Mouse (Mus musculus) embryonic stem cell, embryonic (primary cell): ENCODE results near the gene 4921517D22Rik.

Experiments used
- CTCF ChIA-PET, 4 experiments: fragments of 300-600 bp in 2 of 4; fragments of 350-600 bp in 2 of 4; sonication (Branson Sonifier 250); formaldehyde crosslinking; loops; one replicate each; lab custom pipeline; 2022; ENCODE audit warnings: inconsistent platforms in 2 of 4; lab: Charles Lee
- POLR2A ChIA-PET, 4 experiments: fragments of 300-600 bp in 2 of 4; fragments of 350-600 bp in 2 of 4; sonication (Branson Sonifier 250); formaldehyde crosslinking; loops; one replicate each; lab custom pipeline; 2022; ENCODE audit warnings: antibody characterized with exemption in 4 of 4, inconsistent platforms in 1 of 4; lab: Charles Lee

Gene 4921517D22Rik

GRCm38 (mm10) chr13:59656975-59657388, 36.9 kb downstream of the 4921517D22Rik start:
- POLR2A ChIA-PET = interaction anchor here (0.5 to 6.6 kb wide), 68 partner anchors 8 to 1056 kb away, joined by 3 to 98 read pairs (median 4); partner anchors contain the start of genes Isca1 (in 4 of the 4), Golm1 (in 3 of the 4), 1700014D04Rik (in 1 of the 4) and Agtpbp1 (in 1 of the 4)
- CTCF ChIA-PET = interaction anchor here in 3 of 4 experiments (0.6 to 1.5 kb wide), 9 partner anchors 9 to 72 kb away, joined by 3 to 6 read pairs (median 3); partner anchors contain the start of genes Agtpbp1 (in 1 of the 3) and Naa35 (in 1 of the 3)

GRCm38 (mm10) chr13:59656316-59656832, 37.5 kb downstream of the 4921517D22Rik start:
- POLR2A ChIA-PET = interaction anchor here (0.5 to 6.6 kb wide), 73 partner anchors 8 to 528 kb away, joined by 3 to 98 read pairs (median 4); partner anchors contain the start of genes Isca1 (in 4 of the 4), Golm1 (in 3 of the 4), 1700014D04Rik (in 1 of the 4) and Agtpbp1 (in 1 of the 4)
- CTCF ChIA-PET = interaction anchor here in 3 of 4 experiments (0.6 to 1.6 kb wide), 9 partner anchors 10 to 72 kb away, joined by 3 to 6 read pairs (median 3); partner anchors contain the start of genes Agtpbp1 (in 1 of the 3) and Naa35 (in 1 of the 3)

GRCm38 (mm10) chr13:59655718-59656315, 38.1 kb downstream of the 4921517D22Rik start:
- ChIA-PET CTCF (interaction anchor here (0.6 to 1.6 kb wide), 5 partner anchors 10 to 27 kb away, joined by 3 to 5 read pairs (median 4); no protein-coding TSS in a partner anchor), POLR2A (interaction anchor here (0.6 to 6.6 kb wide), 51 partner anchors 7 to 522 kb away, joined by 3 to 98 read pairs (median 5); partner anchors contain the start of genes Golm1 (in 3 of the 4), Isca1 (in 3 of the 4), Gas1 (in 1 of the 4) and Spata31d1a (in 1 of the 4))

GRCm38 (mm10) chr13:59654465-59654864, 39.4 kb downstream of the 4921517D22Rik start:
- POLR2A ChIA-PET = interaction anchor here in 3 of 4 experiments (1.0 to 6.6 kb wide), 21 partner anchors 8 to 115 kb away, joined by 3 to 98 read pairs (median 11); partner anchors contain the start of genes Golm1 (in 2 of the 3) and Isca1 (in 2 of the 3)
- CTCF ChIA-PET = interaction anchor here in 2 of 4 experiments (1.1 to 1.6 kb wide), 2 partner anchors 8 to 26 kb away, joined by 4 to 5 read pairs; no protein-coding TSS in a partner anchor

DNA sequence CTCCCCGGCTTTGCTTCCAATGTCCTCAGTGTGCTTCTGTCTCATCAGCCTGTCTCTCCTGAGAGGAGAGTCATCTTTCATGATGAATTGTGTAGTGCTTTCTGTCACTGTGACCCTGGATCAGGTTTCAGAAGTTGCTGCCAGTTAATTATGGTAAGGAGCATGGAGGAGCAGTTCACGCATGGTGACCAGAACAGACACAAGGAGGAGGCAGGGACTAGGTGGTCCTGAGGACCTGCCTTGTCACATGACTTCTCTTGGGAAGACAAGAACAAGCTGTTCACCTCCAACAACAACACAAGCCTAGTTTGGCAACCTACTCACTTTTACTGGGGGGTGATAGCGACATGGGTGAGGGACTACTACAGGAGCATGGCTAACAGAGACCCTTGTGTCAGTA, 40.8 kb downstream of the 4921517D22Rik start:
- ChIA-PET POLR2A (interaction anchor here in 3 of 4 experiments (0.9 to 6.6 kb wide), 15 partner anchors 8 to 116 kb away, joined by 3 to 98 read pairs (median 6); partner anchors contain the start of genes Golm1 (in 2 of the 3) and Isca1 (in 1 of the 3)), CTCF (interaction anchor here in 1 of 4 experiments (0.6 kb wide), 2 partner anchors 9 to 67 kb away, joined by 3 to 4 read pairs; no protein-coding TSS in a partner anchor)

DNA sequence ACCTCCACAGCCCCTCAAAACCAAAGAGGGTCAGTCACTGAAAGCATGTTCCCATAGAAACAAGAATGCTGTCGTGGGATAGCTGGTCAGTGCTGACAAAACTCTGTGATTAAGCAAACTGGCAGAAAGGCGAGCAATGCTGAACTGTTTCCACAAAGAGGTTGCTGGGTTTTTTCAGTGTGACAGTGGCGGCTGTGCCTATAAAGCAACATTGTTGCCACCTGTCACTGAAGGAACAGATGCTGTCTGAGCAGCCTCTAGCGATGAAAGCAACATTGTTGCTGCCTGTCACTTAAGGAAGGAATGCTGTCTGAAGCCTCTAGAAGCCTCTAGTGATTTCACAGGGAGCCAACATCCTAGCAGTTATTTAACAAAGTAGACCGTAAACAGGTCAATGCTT, 41.3 kb downstream of the 4921517D22Rik start:
- CTCF ChIA-PET = interaction anchor here in 1 of 4 experiments (0.6 kb wide), 1 partner anchor 10 kb away, joined by 3 read pairs; no protein-coding TSS in a partner anchor
- POLR2A ChIA-PET = interaction anchor here in 3 of 4 experiments (1.1 to 6.6 kb wide), 5 partner anchors 13 to 67 kb away, joined by 4 to 98 read pairs (median 6); partner anchors contain the start of gene Golm1 (in 2 of the 3)

- ChIA-PET POLR2A (no interaction called here), CTCF (no interaction called here)
These were observed 44.1 kb downstream of the 4921517D22Rik start for GRCm38 (mm10) chr13:59649781-59650180.

GRCm38 (mm10) chr13:59648598-59648997, 45.3 kb downstream of the 4921517D22Rik start:
- ChIA-PET CTCF (no interaction called here), POLR2A (interaction anchor here in 3 of 4 experiments (0.6 to 3.9 kb wide), 12 partner anchors 8 to 59 kb away, joined by 3 to 39 read pairs (median 3); no protein-coding TSS in a partner anchor)

- ChIA-PET CTCF (interaction anchor here in 2 of 4 experiments (1.1 to 3.1 kb wide), 2 partner anchors 81 to 336 kb away, joined by 4 to 10 read pairs; no protein-coding TSS in a partner anchor), POLR2A (interaction anchor here (1.0 to 5.5 kb wide), 19 partner anchors 8 to 123 kb away, joined by 3 to 63 read pairs (median 9); partner anchors contain the start of gene Isca1 (in 2 of the 4))
These were observed 46.4 kb downstream of the 4921517D22Rik start for GRCm38 (mm10) chr13:59647484-59647883.

- CTCF ChIA-PET = interaction anchor here (0.9 to 3.1 kb wide), 5 partner anchors 8 to 335 kb away, joined by 3 to 10 read pairs (median 4); no protein-coding TSS in a partner anchor
- POLR2A ChIA-PET = interaction anchor here (0.8 to 5.5 kb wide), 29 partner anchors 9 to 123 kb away, joined by 3 to 63 read pairs (median 5); partner anchors contain the start of gene Isca1 (in 3 of the 4)
These were observed 47.1 kb downstream of the 4921517D22Rik start for GRCm38 (mm10) chr13:59646674-59647244.

DNA sequence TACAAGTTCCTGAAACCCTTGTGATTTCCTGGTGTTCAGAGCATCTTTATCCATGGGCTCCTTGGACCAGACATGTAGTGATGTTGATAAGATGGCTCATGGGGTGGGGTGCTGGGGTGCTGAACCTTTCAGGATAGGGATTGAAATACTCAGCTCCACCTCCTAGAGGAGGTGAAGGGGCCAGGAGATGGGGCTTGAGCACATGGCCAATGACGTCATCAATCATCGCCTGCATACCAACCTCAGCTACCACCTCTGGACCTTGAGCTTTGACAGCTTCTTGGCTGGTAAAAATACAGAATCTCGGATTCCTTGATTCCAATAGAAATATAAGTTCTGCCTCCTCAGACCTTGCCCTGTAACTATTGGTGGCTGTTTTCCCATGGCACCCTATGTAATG, 48.4 kb downstream of the 4921517D22Rik start:
- ChIA-PET CTCF (interaction anchor here in 3 of 4 experiments (0.9 to 3.1 kb wide), 4 partner anchors 10 to 83 kb away, joined by 3 to 10 read pairs (median 5); no protein-coding TSS in a partner anchor), POLR2A (interaction anchor here (0.7 to 5.5 kb wide), 30 partner anchors 8 to 124 kb away, joined by 3 to 63 read pairs (median 4); partner anchors contain the start of gene Isca1 (in 4 of the 4))

DNA sequence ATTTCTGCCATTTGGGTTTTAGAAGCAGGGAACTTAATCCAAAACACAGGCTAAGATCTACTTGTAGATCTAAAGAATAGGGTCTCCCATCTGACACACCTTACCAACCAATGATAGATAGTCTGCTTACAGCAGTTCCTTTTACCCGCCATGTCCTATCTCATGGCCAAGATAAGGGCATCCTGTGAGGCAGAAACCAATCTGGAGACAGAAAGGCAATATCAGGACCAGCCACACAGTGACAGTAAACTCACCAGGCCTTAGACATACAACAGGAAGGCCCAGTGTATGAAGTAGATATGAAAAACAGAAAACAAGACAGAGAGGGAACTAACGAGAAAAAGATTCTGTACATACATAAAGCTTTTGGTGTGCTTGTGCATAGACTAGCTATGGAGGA, 51.1 kb downstream of the 4921517D22Rik start:
- CTCF ChIA-PET = interaction anchor here in 1 of 4 experiments (0.7 kb wide), 1 partner anchor 9 kb away, joined by 3 read pairs; no protein-coding TSS in a partner anchor

GRCm38 (mm10) chr13:59640178-59640440, 53.8 kb downstream of the 4921517D22Rik start:
- POLR2A ChIA-PET = interaction anchor here in 3 of 4 experiments (0.8 to 1.3 kb wide), 5 partner anchors 8 to 35 kb away, joined by 3 to 5 read pairs (median 3); partner anchors contain the start of gene Golm1 (in 1 of the 3)
- CTCF ChIA-PET = interaction anchor here in 1 of 4 experiments (1.0 kb wide), 1 partner anchor 89 kb away, joined by 3 read pairs; no protein-coding TSS in a partner anchor

More for the DNA sequence above, 51.1 kb downstream of the 4921517D22Rik start:
- POLR2A ChIA-PET = interaction anchor here in 1 of 4 experiments (0.6 to 5.5 kb wide), 4 partner anchors 11 to 69 kb away, joined by 3 to 63 read pairs (median 6); no protein-coding TSS in a partner anchor

DNA sequence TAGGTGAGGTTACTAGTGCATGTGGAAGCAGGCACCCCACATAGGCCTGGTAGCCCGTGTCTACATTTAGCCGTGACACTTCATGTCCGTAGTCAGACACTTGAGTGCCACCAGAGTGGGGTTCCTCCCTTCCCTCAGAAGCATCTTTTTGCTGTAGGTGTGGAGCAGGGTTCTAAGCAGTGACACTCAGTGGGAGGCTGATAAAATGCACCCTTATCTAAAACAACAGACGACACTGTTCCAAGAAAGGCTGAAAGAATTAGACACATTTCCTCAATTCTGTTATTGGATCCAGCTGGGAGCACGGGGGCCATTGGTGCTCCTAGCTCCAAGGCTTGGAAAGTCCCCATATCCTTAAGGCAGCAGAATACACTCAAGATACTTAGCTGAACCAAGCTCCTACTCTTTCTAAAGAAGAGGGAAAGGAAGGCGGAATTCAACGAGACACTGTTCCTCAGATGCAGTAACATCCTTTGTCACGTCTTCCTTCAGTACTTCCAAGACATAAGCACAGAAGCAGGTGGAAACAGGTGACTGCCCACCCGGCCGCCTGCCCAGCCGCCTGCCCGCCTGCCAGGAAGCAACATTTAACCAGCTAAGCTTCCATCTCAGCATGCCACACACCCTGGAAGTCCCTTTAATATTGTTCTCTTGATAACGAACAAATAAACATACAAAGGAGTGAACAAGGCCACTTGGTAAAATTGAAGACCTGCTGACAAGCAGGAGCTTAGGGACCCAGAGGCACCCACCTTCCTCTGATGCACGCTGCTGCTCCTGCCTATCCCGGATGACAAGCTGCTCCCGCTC, 54.3 kb downstream of the 4921517D22Rik start:
- ChIA-PET POLR2A (interaction anchor here in 3 of 4 experiments (0.8 to 1.3 kb wide), 5 partner anchors 7 to 36 kb away, joined by 3 to 5 read pairs (median 3); partner anchors contain the start of gene Golm1 (in 1 of the 3)), CTCF (interaction anchor here in 1 of 4 experiments (1.0 kb wide), 1 partner anchor 89 kb away, joined by 3 read pairs; no protein-coding TSS in a partner anchor)

GRCm38 (mm10) chr13:59637800-59638199, 56.1 kb downstream of the 4921517D22Rik start:
- ChIA-PET POLR2A (interaction anchor here in 3 of 4 experiments (0.5 to 1.7 kb wide), 4 partner anchors 19 to 455 kb away, joined by 3 to 11 read pairs (median 4); no protein-coding TSS in a partner anchor), CTCF (no interaction called here)
